Mouse (Mus musculus): ENCODE results near the gene Mecom. TPM values are rescaled to one million over a fixed set of nuclear protein-coding genes. Genes with fewer than 3 reads are reported as not detected.
A peak's percentile ranks its signal among the peaks of the same experiment; 100 is the strongest.

Gene Mecom
- polyA plus RNA-seq, 1 experiment from 2014 or later: 17.6 TPM

DNA sequence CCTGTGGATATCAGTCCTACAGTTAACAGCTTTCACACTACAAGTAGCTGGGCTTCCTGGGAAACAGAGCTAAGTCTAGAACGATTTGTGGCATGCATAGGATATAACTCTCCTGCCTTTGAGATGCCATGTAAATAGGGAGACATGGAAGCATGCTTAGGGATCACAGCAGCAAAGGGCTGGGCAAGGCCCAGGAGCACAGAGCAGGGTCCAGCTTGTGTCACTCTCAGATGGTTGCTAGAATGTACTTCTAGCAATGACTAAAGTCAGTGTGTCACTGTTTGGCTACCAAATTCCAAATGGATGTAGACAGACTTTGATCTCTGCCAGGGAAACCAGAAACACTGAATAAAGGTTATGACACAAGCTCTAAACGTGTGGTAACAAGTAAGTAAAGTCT, 358.5 kb downstream of the Mecom start:
- Histone ChIP-seq H3K4me2 (ENCODE audit: low read length) (no peak overlapping the region), H3K4me3 (ENCODE audit: low read depth, low read length) (no peak overlapping the region), H3K27me3 (replicated peaks; ENCODE audit: control insufficient read depth, insufficient read depth, low read length) (0 out of 2 replicates have a peak, but pooled peaks cover 5% of the 10 kb centered on the region), H3K27ac (ENCODE audit: low read depth) (no peak overlapping the region), H3K36me3 (ENCODE audit: control insufficient read depth, insufficient read depth, low read length) (no peaks in the 10 kb centered on the region), H3K4me1 (replicated peaks; ENCODE audit: control insufficient read depth, insufficient read depth, low read length) (no peaks in the 10 kb centered on the region), H3K9me3 (ENCODE audit: control insufficient read depth, low read length) (no peaks in the 10 kb centered on the region), H3K9ac (ENCODE audit: low read length) (no peak overlapping the region)
- DNase-seq (ENCODE audit: low spot score) (no peak), ATAC-seq (replicated peaks; ENCODE audit: low FRiP score, low TSS enrichment, low read depth) (no peak)
- WGBS: 74% methylated on average over 2 of the region's 2 CpGs

DNA sequence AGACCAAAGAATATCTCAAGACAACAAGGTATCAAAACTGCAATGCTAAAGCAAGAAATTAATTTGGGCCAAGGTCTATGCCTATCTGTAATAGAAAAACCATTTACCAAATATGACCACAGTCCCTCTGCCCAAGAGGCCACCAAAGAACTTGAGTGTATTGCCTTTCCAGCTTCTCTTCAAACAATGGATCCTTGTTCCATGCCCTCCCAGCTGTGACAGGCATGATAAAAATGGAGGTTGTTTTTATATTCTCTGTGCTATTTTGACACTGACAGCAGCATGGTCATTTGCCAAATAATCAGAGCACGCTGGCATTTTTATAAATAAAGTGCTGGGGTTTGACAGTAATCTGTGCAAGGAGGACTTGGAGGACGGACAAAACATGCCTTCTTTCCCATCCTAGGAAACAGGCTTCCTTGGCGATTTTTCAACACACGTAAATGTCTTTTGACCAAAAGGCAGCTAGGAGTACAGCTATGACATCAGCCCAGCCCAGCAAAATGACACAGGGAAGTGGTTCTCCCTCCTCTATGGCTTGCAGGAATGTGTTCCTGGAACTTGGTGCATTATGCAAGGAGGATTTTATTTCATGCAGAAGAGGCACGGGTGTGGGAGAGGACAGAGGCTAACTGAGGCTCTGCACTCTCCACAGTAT, 359.9 kb downstream of the Mecom start:
- no peaks in the 10 kb centered on the region for H3K9me3 ChIP-seq (ENCODE audit: control insufficient read depth, low read length)
- no peaks in the 10 kb centered on the region for H3K4me1 ChIP-seq (replicated peaks; ENCODE audit: control insufficient read depth, insufficient read depth, low read length)
- H3K4me3 ChIP-seq (ENCODE audit: low read depth, low read length): no peak overlapping the region
- H3K27ac ChIP-seq (ENCODE audit: low read depth): no peak overlapping the region
- no peak overlapping the region for H3K4me2 ChIP-seq (ENCODE audit: low read length)
- no peak for ATAC-seq (replicated peaks; ENCODE audit: low FRiP score, low TSS enrichment, low read depth)
- 56% methylated on average over 5 of the region's 5 CpGs for WGBS
- no peak for DNase-seq (ENCODE audit: low spot score)
- no peak overlapping the region for H3K9ac ChIP-seq (ENCODE audit: low read length)
- no peaks in the 10 kb centered on the region for H3K36me3 ChIP-seq (ENCODE audit: control insufficient read depth, insufficient read depth, low read length)
- 0 out of 2 replicates have a peak, but pooled peaks cover 5% of the 10 kb centered on the region for H3K27me3 ChIP-seq (replicated peaks; ENCODE audit: control insufficient read depth, insufficient read depth, low read length)

DNA sequence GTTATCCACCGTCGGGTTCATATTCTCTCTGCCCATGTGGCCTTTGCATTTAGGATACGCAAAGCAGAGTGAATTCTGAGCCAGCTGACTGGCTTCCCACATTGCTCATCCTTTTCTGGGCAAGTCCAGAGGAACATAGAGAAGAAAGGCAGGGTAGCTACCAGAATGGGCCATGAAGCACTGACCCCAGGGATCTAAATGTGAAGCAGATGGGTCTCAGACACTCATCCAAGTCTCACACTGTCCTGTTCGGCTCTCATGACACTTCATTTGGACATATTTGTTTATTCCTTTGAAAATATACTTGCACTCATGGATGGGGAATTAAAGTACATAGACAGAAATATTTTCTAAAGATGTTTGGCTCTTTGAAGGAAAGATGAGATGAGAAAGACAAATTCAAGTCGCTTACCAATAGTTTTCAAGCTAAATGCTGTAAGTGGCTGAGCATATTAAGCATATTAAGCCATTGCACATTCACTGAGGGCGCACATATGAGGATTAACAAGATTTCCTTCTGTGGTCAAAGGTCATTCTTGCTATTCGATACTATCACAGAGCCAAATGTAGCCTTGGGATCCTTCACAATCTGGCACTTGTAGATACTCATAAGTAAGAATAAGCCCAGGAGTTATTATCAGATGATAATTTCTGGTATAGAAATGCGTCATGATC, 365.9 kb downstream of the Mecom start:
- H3K4me1 ChIP-seq (replicated peaks; ENCODE audit: control insufficient read depth, insufficient read depth, low read length): no peaks in the 10 kb centered on the region
- no peak overlapping the region for H3K27ac ChIP-seq (ENCODE audit: low read depth)
- 78% methylated on average over 8 of the region's 8 CpGs for WGBS
- H3K27me3 ChIP-seq (replicated peaks; ENCODE audit: control insufficient read depth, insufficient read depth, low read length): no peaks in the 10 kb centered on the region
- H3K9ac ChIP-seq (ENCODE audit: low read length): no peak overlapping the region
- H3K4me3 ChIP-seq (ENCODE audit: low read depth, low read length): no peak overlapping the region
- no peak for ATAC-seq (replicated peaks; ENCODE audit: low FRiP score, low TSS enrichment, low read depth)
- no peak overlapping the region for H3K4me2 ChIP-seq (ENCODE audit: low read length)
- no peaks in the 10 kb centered on the region for H3K36me3 ChIP-seq (ENCODE audit: control insufficient read depth, insufficient read depth, low read length)
- DNase-seq (ENCODE audit: low spot score): no peak
- H3K9me3 ChIP-seq (ENCODE audit: control insufficient read depth, low read length): no peaks in the 10 kb centered on the region

DNA sequence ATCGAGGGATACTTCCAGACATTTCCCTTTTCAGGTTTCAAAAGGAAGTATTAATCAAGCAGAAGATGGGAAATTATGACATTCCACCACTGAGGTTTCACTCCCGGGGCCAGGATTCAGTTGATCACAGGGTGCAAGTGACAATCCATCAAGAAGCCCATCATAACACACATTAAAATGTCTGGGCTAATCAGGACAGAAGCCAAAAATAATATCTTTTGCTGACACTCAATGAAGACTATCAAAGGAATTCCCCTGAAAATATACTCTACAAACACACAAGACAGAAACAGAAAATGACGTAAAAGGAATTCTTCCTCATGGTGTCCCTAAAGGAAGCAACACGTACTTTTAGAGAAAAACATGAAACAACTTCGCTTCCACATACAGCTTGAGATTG, 371.2 kb downstream of the Mecom start:
- no peak overlapping the region for H3K4me3 ChIP-seq (ENCODE audit: low read depth, low read length)
- ATAC-seq (replicated peaks; ENCODE audit: low FRiP score, low TSS enrichment, low read depth) (no peak), DNase-seq (ENCODE audit: low spot score) (no peak)
- H3K27me3 ChIP-seq (replicated peaks; ENCODE audit: control insufficient read depth, insufficient read depth, low read length): no peaks in the 10 kb centered on the region
- H3K4me1 ChIP-seq (replicated peaks; ENCODE audit: control insufficient read depth, insufficient read depth, low read length): no peaks in the 10 kb centered on the region
- WGBS: 71% methylated on average over 5 of the region's 5 CpGs
- no peak overlapping the region for H3K27ac ChIP-seq (ENCODE audit: low read depth)
- H3K9ac ChIP-seq (ENCODE audit: low read length): no peak overlapping the region
- peaks cover 10% of the 10 kb centered on the region; the same call in 1 of the 2 replicates for H3K9me3 ChIP-seq (ENCODE audit: control insufficient read depth, low read length)
- no peak overlapping the region for H3K4me2 ChIP-seq (ENCODE audit: low read length)
- no peaks in the 10 kb centered on the region for H3K36me3 ChIP-seq (ENCODE audit: control insufficient read depth, insufficient read depth, low read length)

DNA sequence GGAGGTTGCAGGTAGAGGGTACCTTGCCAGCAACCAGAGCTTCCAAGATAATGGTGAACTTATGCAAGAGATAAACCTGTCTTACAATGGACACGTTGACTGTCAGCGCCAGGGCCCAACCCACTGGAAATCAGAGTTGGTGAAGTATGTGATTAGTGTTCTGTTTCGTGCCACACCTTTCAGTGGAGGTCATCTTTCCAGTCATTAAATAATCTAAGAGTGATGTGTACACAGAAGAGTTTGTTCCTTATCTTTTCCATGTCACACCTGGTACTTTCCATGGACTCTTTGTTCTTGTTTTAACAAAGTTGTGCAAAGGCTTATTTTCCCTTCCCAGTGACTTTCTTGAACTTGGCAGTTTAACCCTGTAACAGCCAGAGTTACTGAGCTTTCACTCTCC, 374.0 kb downstream of the Mecom start:
- DNase-seq (ENCODE audit: low spot score): no peak
- no peak overlapping the region for H3K4me3 ChIP-seq (ENCODE audit: low read depth, low read length)
- no peak overlapping the region for H3K27ac ChIP-seq (ENCODE audit: low read depth)
- no peaks in the 10 kb centered on the region for H3K4me1 ChIP-seq (replicated peaks; ENCODE audit: control insufficient read depth, insufficient read depth, low read length)
- 57% methylated on average over 3 of the region's 3 CpGs for WGBS
- no peaks in the 10 kb centered on the region for H3K27me3 ChIP-seq (replicated peaks; ENCODE audit: control insufficient read depth, insufficient read depth, low read length)
- peak; percentile 68; the same call in 1 of the 2 replicates for ATAC-seq (replicated peaks; ENCODE audit: low FRiP score, low TSS enrichment, low read depth)
- peaks cover 10% of the 10 kb centered on the region; the same call in 1 of the 2 replicates for H3K9me3 ChIP-seq (ENCODE audit: control insufficient read depth, low read length)
- no peak overlapping the region for H3K9ac ChIP-seq (ENCODE audit: low read length)
- no peak overlapping the region for H3K4me2 ChIP-seq (ENCODE audit: low read length)
- no peaks in the 10 kb centered on the region for H3K36me3 ChIP-seq (ENCODE audit: control insufficient read depth, insufficient read depth, low read length)

DNA sequence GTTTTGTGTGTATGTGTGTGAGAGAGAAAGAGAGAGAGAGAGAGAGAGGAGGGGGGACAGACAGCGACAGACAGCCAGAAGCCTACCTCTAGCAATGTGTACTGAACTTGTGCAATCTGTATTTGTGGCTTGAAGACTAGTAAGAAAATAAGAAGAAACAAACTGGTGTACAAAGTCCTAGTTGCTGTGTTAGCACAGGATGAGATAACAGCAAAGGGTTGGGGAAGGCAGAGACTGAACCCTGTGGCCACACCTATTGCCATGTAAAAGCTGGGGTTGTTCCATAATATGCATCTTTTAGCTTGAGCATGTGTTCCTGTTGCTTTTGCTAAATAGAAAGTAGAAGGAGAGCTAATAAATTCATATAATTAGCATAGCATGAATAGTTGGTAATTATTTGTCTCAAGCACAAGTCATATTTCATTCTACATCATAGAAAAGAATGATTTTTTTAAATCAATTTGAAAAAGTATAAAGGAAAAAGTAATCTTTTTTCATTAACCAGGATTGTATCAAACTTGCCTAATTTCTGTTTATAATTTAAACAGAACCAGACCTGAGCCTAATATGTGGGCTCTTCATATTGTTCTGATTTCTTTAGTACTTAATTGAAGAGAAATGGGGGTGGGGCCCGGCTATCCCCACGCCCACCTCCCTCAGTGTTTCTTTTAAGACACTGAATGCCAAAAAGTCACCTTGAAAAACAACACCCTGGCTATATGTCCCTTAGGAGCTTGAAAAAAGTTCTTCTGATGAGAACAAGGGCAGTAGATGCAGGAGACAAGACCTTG, 379.2 kb downstream of the Mecom start:
- Histone ChIP-seq H3K27me3 (replicated peaks; ENCODE audit: control insufficient read depth, insufficient read depth, low read length) (no peaks in the 10 kb centered on the region), H3K4me2 (ENCODE audit: low read length) (no peak overlapping the region), H3K4me1 (replicated peaks; ENCODE audit: control insufficient read depth, insufficient read depth, low read length) (no peaks in the 10 kb centered on the region), H3K4me3 (ENCODE audit: low read depth, low read length) (no peak overlapping the region), H3K36me3 (ENCODE audit: control insufficient read depth, insufficient read depth, low read length) (no peaks in the 10 kb centered on the region), H3K9ac (ENCODE audit: low read length) (no peak overlapping the region), H3K27ac (ENCODE audit: low read depth) (no peak overlapping the region), H3K9me3 (ENCODE audit: control insufficient read depth, low read length) (no peaks in the 10 kb centered on the region)
- ATAC-seq (replicated peaks; ENCODE audit: low FRiP score, low TSS enrichment, low read depth) (no peak), DNase-seq (ENCODE audit: low spot score) (no peak)
- WGBS: 87% methylated on average over 3 of the region's 3 CpGs

DNA sequence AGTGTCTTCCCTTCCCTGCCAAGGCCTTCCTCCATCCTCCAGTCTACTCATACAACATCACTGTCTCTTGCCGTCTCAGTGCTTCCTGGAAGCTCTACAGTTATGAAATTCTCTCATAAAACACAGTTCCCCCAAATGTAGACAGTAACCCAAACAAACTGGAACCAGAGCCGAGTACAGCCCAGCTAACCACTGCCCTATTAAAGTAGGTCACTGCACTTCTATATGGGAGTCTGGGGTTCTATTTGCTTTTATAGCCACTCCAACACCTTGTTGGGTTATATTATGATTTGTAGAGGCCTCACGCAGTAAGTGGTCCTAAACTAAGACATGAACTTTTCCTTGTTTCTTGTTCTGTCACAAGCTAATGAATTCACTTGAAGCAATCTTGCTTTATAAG, 380.8 kb downstream of the Mecom start:
- DNase-seq (ENCODE audit: low spot score) (no peak), ATAC-seq (replicated peaks; ENCODE audit: low FRiP score, low TSS enrichment, low read depth) (no peak)
- H3K27ac ChIP-seq (ENCODE audit: low read depth): no peak overlapping the region
- no peak overlapping the region for H3K9ac ChIP-seq (ENCODE audit: low read length)
- H3K9me3 ChIP-seq (ENCODE audit: control insufficient read depth, low read length): no peaks in the 10 kb centered on the region
- 74% methylated on average over 3 of the region's 3 CpGs for WGBS
- H3K36me3 ChIP-seq (ENCODE audit: control insufficient read depth, insufficient read depth, low read length): no peaks in the 10 kb centered on the region
- H3K4me3 ChIP-seq (ENCODE audit: low read depth, low read length): no peak overlapping the region
- no peak overlapping the region for H3K4me2 ChIP-seq (ENCODE audit: low read length)
- H3K4me1 ChIP-seq (replicated peaks; ENCODE audit: control insufficient read depth, insufficient read depth, low read length): no peaks in the 10 kb centered on the region
- H3K27me3 ChIP-seq (replicated peaks; ENCODE audit: control insufficient read depth, insufficient read depth, low read length): no peaks in the 10 kb centered on the region

DNA sequence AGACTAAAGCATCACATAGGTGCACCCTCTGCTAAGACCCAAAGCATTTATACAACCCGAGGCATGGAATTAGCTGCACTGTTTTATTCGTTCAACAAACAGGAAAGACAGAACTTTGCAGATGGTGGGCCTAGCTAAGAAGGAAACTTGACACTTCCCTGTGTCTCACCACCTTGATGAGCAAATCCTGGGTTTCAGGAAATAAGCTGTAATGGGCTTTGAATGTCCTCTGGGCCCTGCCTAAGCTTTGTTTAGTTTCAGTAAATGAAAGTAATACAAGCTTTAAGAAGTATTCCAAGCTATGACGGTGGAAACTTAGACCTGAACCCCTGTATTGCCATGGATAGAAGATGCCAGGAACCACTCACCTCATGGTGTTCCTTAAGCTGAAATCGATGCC, 383.0 kb downstream of the Mecom start:
- Histone ChIP-seq H3K27ac (ENCODE audit: low read depth) (no peak overlapping the region), H3K4me1 (replicated peaks; ENCODE audit: control insufficient read depth, insufficient read depth, low read length) (no peaks in the 10 kb centered on the region), H3K27me3 (replicated peaks; ENCODE audit: control insufficient read depth, insufficient read depth, low read length) (no peaks in the 10 kb centered on the region), H3K36me3 (ENCODE audit: control insufficient read depth, insufficient read depth, low read length) (no peaks in the 10 kb centered on the region), H3K9ac (ENCODE audit: low read length) (no peak overlapping the region), H3K4me2 (ENCODE audit: low read length) (no peak overlapping the region), H3K9me3 (ENCODE audit: control insufficient read depth, low read length) (no peaks in the 10 kb centered on the region), H3K4me3 (ENCODE audit: low read depth, low read length) (no peak overlapping the region)
- WGBS: 66% methylated on average over 4 of the region's 4 CpGs
- DNase-seq (ENCODE audit: low spot score) (no peak), ATAC-seq (replicated peaks; ENCODE audit: low FRiP score, low TSS enrichment, low read depth) (no peak)

All from intestine, embryonic 14.5 days (tissue).